Mouse (Mus musculus) gastrocnemius, postnatal 10 days (tissue): ENCODE data around the gene Kdelc2. TPM values are rescaled to one million over a fixed set of nuclear protein-coding genes. Genes with fewer than 3 reads are reported as not detected.

Source experiments
- DNase-seq: peaks from one replicate; pipeline ENCODE4 v3.0.0; 2021; ENCODE audit warnings: mixed read lengths
- long read RNA-seq, 2 experiments: library from polyadenylated mRNA; stranded (forward); transcript quantifications; one replicate each; pipeline ENCODE4 v2.0.0; 2021
- total RNA-seq, 2 experiments: library from RNA; stranded (reverse); gene quantifications; 2 replicates each; pipeline ENCODE4 v1.2.3; 2021

Kdelc2 gene
- total RNA-seq, result 10 to 100 TPM; 12.4 to 16.8 TPM
- long read RNA-seq, experiment 1, transcript Kdelc2-201 (8 exons, 3,642 nt), result major isoform, 25 of 34 reads
- long read RNA-seq, experiment 1, partial matches to known transcripts, result 6 of 34 reads
- long read RNA-seq, experiment 1, other reads (novel, unspliced or antisense), result 3 of 34 reads
- long read RNA-seq, experiment 2, transcript Kdelc2-201 (8 exons, 3,642 nt), result major isoform, 24 of 33 reads
- long read RNA-seq, experiment 2, partial matches to known transcripts, result 6 of 33 reads
- long read RNA-seq, experiment 2, other reads (novel, unspliced or antisense), result 3 of 33 reads

GRCm38 (mm10) chr9:53383951-53384866 is at the start of gene Kdelc2:
Kdelc2 (plus strand) TSS chr9:53384025.
- DNase-seq, result peak; percentile 70

DNA sequence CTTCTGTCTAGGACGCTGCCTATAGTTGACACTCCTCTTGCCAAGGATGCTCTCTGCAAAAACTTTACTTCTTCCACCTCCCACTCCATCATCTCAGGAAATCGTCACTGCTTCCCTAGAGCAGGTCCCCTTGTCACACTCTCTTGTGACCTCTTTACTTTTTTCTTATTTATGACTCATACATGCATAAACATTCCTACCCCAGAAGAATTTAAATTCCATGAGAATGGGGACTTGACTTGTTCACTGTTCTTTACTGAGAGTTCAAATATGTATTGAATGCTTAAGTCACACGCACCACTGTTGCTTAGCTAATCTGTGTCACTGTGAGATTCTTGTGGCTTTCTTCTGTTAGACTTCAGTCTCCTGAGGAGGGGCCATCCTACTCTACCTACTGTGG is 48.7 kb upstream of the Kdelc2 start:
- DNase-seq, result no peak

- DNase-seq, result no peak
Observed at GRCm38 (mm10) chr9:53339603-53340002, 44.2 kb upstream of the Kdelc2 start.

DNA sequence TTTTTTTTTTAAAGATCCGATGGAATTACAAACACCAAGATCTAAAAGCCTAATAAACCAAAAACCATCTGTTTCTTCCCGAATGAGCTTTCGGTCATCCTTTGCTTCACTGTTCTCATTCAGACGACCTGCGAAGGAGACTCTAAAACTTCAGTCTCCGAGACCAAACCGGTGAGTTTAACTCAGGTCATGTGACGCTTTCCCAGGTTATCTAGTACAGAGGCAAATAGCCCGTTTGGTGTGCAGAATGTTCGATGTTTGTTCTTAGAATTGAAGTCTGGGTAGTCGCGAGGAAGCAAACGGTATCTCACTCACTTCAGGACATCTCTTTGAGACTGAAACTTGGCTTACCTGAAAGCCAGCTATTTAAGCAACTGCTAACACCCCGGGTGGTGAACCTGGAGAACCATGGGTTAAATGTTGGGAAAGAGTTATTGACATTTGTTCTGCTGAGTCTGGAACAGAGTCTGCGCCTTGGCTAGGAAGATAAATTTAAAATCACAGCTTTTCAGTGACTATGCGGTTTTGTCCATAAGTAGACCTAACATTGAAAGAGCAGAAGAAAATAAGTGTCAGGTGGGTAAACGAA is 43.4 kb upstream of the Kdelc2 start:
- no peak for DNase-seq

GRCm38 (mm10) chr9:53340969-53341368 is 42.9 kb upstream of the Kdelc2 start:
- no peak for DNase-seq

- no peak for DNase-seq
Observed at GRCm38 (mm10) chr9:53341981-53342380, 41.8 kb upstream of the Kdelc2 start.

DNA sequence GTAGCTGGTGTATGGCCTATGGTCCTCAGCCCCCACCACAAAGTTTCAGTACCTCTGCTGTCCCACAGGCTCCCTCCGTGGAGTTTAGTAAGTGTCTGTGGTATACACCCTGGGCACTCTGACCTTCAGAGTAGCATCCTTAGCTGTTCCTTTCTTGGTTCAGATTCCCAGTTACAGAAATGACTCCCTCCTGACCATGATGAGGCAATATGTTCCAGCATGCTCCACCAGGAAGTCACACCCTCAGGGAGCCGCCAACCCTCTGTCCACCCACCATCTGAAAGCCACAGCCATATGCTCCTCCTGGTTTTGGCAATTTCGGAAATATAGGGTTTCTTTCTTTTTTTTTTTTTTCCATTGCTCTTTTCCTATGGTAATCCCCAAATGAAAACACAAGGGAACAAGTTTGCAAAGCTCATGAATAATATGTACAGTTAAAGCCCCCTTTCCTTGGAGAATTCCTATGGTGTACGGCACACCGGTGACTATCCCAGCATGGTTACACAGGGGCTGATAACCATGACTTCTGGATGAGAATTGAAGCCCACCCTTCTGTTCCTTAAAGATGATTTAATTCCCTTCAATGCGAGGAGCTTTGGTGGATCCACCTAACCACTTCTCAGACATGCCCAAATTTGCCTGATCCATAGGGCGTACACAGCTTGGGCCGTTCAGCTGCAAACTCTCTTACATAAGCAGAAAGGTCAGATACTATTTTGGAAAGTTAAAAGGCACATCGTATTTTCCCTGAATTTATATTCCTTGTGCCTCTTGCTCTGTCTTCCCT is 39.0 kb upstream of the Kdelc2 start:
- no peak for DNase-seq

- DNase-seq, result no peak
Observed at GRCm38 (mm10) chr9:53345728-53346127, 38.1 kb upstream of the Kdelc2 start.

DNA sequence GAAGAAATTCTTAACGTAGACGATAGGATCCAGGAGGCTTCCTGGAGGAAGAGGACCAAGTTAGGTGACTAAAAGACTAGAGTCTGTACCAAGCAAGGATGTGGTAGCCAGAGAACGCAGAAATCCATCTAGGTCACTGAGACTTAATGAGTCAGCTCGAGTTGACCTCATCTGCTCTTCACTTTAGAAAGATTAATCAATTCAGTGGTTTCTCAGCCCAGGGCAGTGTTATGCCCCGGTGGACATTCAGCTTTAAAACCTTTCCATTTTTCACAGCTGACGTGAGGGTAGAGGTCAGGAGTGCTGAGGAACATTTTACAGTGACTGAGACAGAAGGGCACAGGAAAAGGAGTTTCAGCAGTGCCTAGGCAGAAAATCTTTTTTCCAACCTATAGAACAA is 37.4 kb upstream of the Kdelc2 start:
- DNase-seq, result no peak

DNA sequence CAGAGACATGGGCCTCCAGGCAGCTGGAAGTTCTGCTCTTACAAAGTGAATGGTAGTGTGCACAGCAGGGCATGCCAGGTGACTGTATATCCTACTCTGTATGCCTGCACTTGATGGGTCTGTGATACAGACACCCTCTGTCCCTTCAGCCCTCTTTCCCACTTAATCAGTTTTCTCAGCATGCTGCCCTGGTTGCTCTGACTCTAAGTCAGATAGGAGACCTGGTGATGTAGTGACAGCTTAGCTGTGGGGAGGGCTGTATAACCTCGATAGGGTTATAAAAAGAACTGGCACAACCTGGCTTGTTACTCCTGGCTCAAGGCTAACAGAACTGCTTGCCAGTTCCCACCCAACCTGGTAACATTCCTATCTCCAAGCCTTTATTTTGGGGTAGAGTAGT is 34.6 kb upstream of the Kdelc2 start:
- DNase-seq, result no peak

DNA sequence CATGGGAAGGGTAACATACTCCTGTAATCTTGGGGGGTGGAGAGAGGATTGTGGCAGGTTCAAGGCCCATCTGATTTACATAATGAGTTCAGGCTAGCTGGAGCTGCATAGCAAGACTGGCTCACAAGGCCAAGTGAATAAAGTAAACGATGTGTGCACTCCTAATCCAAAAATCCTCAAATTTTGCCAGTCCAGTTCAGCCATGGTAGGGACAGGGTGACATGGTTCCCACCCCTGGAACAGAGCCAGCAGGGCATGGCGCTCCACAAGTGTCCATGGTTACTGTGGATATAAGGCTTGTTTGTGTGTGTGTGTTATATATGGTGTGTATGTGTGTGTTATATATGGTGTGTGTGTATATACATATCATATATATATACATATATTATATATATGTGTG is 33.5 kb upstream of the Kdelc2 start:
- no peak for DNase-seq

- DNase-seq, result no peak
Observed at GRCm38 (mm10) chr9:53351899-53352298, 31.9 kb upstream of the Kdelc2 start.

GRCm38 (mm10) chr9:53353161-53353560 is 30.7 kb upstream of the Kdelc2 start:
- DNase-seq, result no peak

DNA sequence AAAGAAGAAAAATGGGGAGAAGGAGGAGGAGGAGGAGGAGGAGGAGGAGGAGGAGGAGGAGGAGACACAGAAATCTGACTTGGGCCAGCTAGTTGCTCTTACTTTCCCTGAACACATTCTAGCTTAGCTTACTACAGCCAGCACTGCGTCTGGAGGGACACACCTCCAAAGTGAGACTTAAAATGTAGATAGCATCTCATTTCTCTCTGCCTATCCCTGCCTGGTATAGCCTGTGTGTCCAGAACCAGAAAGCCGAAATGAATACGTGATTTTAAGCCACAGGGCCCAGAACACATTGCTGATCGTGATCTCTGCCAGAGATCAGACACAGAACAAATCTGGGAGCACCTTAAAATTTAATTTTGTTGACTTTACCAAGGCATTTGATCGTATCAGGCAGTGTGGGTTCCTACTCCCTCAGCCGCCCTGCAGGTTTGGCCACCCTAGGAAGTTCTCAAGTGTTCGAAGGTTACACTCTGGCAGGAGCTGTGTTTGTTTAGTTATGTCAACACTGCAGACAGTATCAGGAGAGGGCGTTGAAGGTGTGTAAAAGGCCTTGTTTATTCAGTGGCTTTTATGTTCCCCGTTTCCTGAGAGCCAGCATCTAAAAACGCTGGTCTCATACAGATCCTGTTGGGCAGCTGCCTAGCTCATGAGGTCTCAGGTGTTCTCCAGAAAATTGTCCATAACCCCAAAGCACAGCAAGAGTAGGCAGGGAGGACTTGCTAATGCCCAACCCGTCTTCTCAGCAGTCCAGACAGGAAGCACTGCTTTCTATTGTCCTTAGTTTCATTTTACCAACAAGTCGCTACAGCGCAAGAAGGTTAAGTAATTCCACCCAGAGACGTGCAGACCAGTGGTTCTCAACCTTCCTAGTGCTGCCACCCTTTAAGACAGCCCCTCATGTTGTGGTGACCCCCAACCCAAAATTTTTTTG is 27.3 kb upstream of the Kdelc2 start:
- no peak for DNase-seq

- DNase-seq, result no peak
Observed at GRCm38 (mm10) chr9:53371339-53371738, 12.5 kb upstream of the Kdelc2 start.

- DNase-seq, result no peak
Observed at GRCm38 (mm10) chr9:53375907-53376306, 7.9 kb upstream of the Kdelc2 start.

- peak; percentile 19 for DNase-seq
Observed at GRCm38 (mm10) chr9:53376820-53377219, 7.0 kb upstream of the Kdelc2 start.

- DNase-seq, result no peak
Observed at GRCm38 (mm10) chr9:53377597-53377996, 6.2 kb upstream of the Kdelc2 start.

DNA sequence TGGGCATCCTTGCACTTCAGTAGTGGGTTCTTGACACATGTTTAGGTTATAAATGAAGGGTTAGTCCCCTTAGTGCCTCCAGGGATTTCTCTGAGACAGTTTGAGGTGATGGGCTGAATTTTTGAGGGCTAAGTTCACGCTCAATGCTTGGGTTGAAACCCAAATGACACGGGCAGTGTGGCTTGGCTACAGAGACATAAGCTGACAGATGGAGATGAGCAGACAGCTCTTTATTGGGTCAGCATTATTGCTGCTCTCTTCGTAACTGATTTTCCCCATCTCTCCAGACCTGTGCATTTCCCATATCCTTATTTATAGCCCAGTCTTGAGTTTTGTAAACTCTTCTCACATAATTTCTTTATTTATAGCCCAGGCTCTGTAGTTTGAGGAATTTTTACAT is 5.7 kb upstream of the Kdelc2 start:
- no peak for DNase-seq

- no peak for DNase-seq
Observed at GRCm38 (mm10) chr9:53380595-53380994, 3.2 kb upstream of the Kdelc2 start.

DNA sequence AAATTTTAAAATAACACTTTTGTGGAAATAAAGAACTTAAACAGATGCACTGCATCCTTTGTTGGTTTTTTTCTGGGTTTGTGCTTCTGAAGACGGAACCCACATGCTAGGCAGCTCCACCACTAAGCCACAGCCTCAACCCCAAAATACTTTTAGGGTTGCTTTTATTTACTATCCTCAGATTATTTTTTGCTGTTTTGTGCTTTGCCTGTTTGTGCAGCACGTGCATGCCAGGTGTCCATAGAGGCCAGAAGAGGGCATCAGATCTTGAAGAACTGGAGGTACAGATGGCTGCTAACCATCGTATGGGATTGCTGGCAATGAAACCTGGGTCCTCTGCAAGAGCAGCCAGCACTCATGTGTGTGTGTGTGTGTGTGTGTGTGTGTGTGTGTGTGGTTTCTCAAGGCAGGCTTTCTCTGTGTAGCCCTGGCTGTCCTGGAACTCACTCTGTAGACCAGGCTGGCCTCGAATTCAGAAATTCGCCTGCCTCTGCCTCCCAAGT is 2.7 kb upstream of the Kdelc2 start:
- no peak for DNase-seq
